Mouse (Mus musculus) neural tube, embryonic 15.5 days (tissue): ENCODE measurements around the gene Tcf20. TPM values are rescaled to one million over a fixed set of nuclear protein-coding genes. Genes with fewer than 3 reads are reported as not detected.

ENCODE experiments used
- ATAC-seq: fragments of 200-750 bp; cut with Nextera tagmentation; 2 replicates; pipeline ENCODE4 v1.8.0; 2017; ENCODE audit warnings: mild to moderate bottlenecking, moderate TSS enrichment, moderate library complexity; ENCODE audit not compliant: low FRiP score
- H3K27ac ChIP-seq: fragments of 300-500 bp; sonication (generic); replicated peaks from 2 replicates; pipeline ENCODE4 v1.5.1; 2015; ENCODE audit warnings: mild to moderate bottlenecking, inconsistent platforms
- H3K27me3 ChIP-seq: fragments of 300-500 bp; sonication (generic); replicated peaks from 2 replicates; pipeline ENCODE4 v1.6.1; 2015; ENCODE audit warnings: inconsistent platforms
- H3K36me3 ChIP-seq: fragments of 300-500 bp; sonication (generic); 2 replicates; pipeline ENCODE4 v1.6.1; 2015; ENCODE audit warnings: inconsistent platforms
- H3K4me1 ChIP-seq: fragments of 300-500 bp; sonication (generic); 2 replicates; pipeline ENCODE4 v1.6.1; 2015; ENCODE audit warnings: inconsistent platforms
- H3K4me2 ChIP-seq: fragments of 300-500 bp; sonication (generic); 2 replicates; pipeline ENCODE4 v1.6.1; 2015; ENCODE audit warnings: inconsistent platforms, mild to moderate bottlenecking, moderate library complexity
- H3K4me3 ChIP-seq: fragments of 300-500 bp; sonication (generic); replicated peaks from 2 replicates; pipeline ENCODE4 v1.5.1; 2015; ENCODE audit warnings: mild to moderate bottlenecking, inconsistent platforms
- H3K9ac ChIP-seq: fragments of 300-500 bp; sonication (generic); replicated peaks from 2 replicates; pipeline ENCODE4 v1.6.1; 2015; ENCODE audit warnings: mild to moderate bottlenecking, inconsistent platforms
- H3K9me3 ChIP-seq: fragments of 300-500 bp; sonication (generic); replicated peaks from 2 replicates; pipeline ENCODE4 v1.6.1; 2016; ENCODE audit warnings: inconsistent platforms
- WGBS: fragments of 180-500 bp; shearing (Covaris S2); methylation state at CpG from one replicate; pipeline ENCODE4 v1.1.7; 2015; ENCODE audit warnings: mixed read lengths; 5-methylcytosine and 5-hydroxymethylcytosine counted together
- polyA plus RNA-seq: library from polyadenylated mRNA; unstranded; fragments of >200 nt; fragmentation: Nextera tagmentation; extraction: Ambion mirVana; gene quantifications from 2 replicates; pipeline ENCODE4 v1.2.1, GENCODE M21; 2015

Tcf20 gene
- 11.2 and 11.5 TPM in 2 replicates for polyA plus RNA-seq

DNA sequence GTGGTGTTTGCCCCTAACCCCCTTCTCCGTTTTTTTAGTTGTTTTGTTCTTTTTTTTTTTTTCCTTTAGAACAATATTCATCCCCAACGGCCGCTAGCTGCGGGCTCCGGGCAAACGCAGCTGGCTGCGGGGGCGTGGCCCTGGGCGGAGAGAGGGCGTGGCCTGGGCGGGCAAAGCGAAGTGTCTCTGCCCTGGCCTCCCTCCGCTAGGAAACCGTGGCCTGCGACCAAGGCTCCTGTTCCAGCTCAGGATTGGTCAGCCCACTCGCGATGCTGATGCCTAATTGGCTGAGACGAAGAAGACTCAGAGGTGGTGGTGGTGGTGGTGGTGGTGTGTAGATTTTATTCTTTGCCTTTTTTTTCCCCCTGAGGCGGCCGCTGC is at the start of gene Tcf20:
Gene Tcf20 (minus strand): TSS at position 141 of the 381 bp plus-strand sequence.
- Histone ChIP-seq H3K27ac (peak within 1 kb of the TSS; percentile 28; the same call in 1 of the 2 replicates), H3K4me2 (peak within 1 kb of the TSS; percentile 92), H3K27me3 (peaks cover 18% of the 10 kb centered on the region), H3K9ac (peak within 1 kb of the TSS; percentile 40; the same call in 1 of the 2 replicates), H3K36me3 (no peaks in the 10 kb centered on the region), H3K4me3 (peak within 1 kb of the TSS; percentile 46), H3K4me1 (peaks cover 83% of the 10 kb centered on the region), H3K9me3 (no peaks in the 10 kb centered on the region)
- peak; percentile 89 for ATAC-seq
- WGBS: under 1% methylated on average over 20 of the region's 20 CpGs

DNA sequence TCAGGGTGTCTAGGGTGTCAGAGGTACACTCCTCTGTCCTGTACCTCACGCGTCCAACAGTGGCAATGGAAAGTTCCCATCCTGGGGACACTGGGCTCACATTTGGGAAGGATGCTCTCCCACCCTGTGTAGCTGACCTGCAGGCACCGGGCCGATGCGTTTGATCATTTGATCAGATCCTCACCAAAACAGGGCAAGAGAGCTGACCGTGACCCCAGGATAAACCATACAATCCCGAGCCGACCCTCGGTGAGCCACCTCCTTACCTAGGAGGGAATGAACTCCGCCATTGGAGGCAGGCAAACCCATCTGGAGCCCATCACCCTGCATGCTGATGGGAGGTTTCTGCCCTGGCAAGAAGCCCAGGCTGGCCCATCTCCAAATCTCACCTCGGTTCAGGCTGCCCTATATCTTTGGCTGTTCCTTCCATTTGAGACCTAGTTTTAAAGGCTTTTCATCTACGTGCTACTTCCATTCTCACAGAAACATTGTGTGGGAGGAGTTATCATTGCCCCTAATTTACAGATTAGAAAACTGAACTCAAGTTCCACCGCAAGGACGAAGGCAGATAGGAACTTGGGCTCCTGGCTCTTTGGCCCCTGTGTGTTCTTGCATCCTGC is 49.3 kb upstream of the Tcf20 start:
- H3K27ac ChIP-seq: no peak overlapping the region
- H3K36me3 ChIP-seq: no peaks in the 10 kb centered on the region
- no peak overlapping the region for H3K9ac ChIP-seq
- peaks cover 3% of the 10 kb centered on the region for H3K27me3 ChIP-seq
- H3K4me1 ChIP-seq: peaks cover 57% of the 10 kb centered on the region
- H3K9me3 ChIP-seq: no peaks in the 10 kb centered on the region
- no peak for ATAC-seq
- WGBS: 72% methylated on average over 14 of the region's 14 CpGs
- H3K4me3 ChIP-seq: no peak overlapping the region
- H3K4me2 ChIP-seq: no peak overlapping the region

- Histone ChIP-seq H3K4me1 (peaks cover 57% of the 10 kb centered on the region), H3K9ac (no peak overlapping the region), H3K4me2 (no peak overlapping the region), H3K9me3 (no peaks in the 10 kb centered on the region), H3K27ac (no peak overlapping the region), H3K4me3 (no peak overlapping the region), H3K27me3 (peaks cover 9% of the 10 kb centered on the region), H3K36me3 (no peaks in the 10 kb centered on the region)
- no peak for ATAC-seq
- 68% methylated on average over 7 of the region's 7 CpGs for WGBS
Observed at GRCm38 (mm10) chr15:83036089-83036488, 48.4 kb upstream of the Tcf20 start.

- H3K4me3 ChIP-seq: 0 out of 2 replicates have a peak overlapping the region, but pooled peaks have one; percentile 9
- peak; percentile 51 for ATAC-seq
- 1% methylated on average over 17 of the region's 17 CpGs for WGBS
- H3K4me2 ChIP-seq: peak overlapping the region; percentile 47
- peak overlapping the region; percentile 61 for H3K27ac ChIP-seq
- H3K4me1 ChIP-seq: peaks cover 57% of the 10 kb centered on the region
- H3K36me3 ChIP-seq: no peaks in the 10 kb centered on the region
- peak overlapping the region; percentile 23 for H3K9ac ChIP-seq
- peaks cover 9% of the 10 kb centered on the region for H3K27me3 ChIP-seq
- H3K9me3 ChIP-seq: no peaks in the 10 kb centered on the region
Observed at GRCm38 (mm10) chr15:83034275-83034977, 46.8 kb upstream of the Tcf20 start.

DNA sequence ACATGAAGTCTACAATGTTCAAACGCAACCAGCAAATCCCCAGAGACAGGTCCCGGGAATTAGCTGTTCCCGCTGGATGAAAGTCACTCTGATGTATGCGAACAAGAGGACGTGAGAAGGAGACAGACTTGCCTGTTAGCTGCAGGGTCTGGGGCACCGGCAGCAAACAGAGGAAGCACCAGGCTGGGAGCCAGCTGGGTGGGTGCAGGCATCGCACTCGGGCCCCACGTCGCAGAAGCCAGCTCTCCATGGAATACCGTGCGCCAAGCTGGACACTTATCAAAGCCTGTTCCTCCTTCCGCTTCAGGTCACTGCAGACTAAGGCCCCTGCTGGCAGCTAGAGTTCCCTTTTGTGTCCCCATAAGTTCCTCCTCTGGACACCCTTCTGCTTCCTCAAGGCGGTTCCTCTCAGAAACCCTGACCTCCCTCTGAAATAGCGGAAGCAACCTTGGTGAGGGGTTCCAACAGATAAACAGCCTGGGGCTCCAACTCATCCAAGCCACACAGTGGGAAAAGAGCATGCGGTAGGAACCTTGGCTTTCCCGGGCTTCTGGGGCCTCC is 45.4 kb upstream of the Tcf20 start, which contains the start of gene Nfam1:
Gene Nfam1 (minus strand): TSS at position 326 of the 561 bp plus-strand sequence.
- ATAC-seq: no peak
- Histone ChIP-seq H3K27ac (no peak within 1 kb of the TSS), H3K36me3 (no peaks in the 10 kb centered on the region), H3K4me3 (no peak within 1 kb of the TSS), H3K9ac (no peak within 1 kb of the TSS), H3K4me1 (peaks cover 55% of the 10 kb centered on the region), H3K27me3 (peaks cover 9% of the 10 kb centered on the region), H3K4me2 (0 out of 2 replicates have a peak within 1 kb of the TSS, but pooled peaks have one; percentile 47), H3K9me3 (no peaks in the 10 kb centered on the region)
- WGBS: 36% methylated on average over 17 of the region's 17 CpGs

DNA sequence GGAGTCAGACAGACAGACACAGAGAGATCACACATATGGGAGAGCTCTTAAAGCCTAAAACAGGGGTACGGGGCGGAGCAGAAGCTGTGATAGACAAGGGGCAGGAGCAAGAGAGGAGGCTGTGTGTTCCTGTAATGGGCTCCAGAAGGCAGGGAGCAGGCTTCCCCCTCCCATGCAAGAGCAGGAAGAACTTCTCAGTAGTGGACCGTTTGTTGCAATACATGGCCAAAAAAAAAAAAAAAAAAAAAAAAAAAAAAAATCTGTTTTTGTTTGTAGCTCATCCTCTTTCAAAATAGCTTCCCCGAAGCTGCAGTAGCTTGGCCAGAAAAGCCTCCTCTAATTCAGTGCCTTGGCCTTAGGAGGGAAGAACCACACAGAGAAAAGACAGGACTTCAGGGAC is 43.2 kb upstream of the Tcf20 start:
- H3K27me3 ChIP-seq: peaks cover 9% of the 10 kb centered on the region
- H3K4me2 ChIP-seq: no peak overlapping the region
- H3K4me3 ChIP-seq: no peak overlapping the region
- no peaks in the 10 kb centered on the region for H3K9me3 ChIP-seq
- no peak for ATAC-seq
- no peaks in the 10 kb centered on the region for H3K36me3 ChIP-seq
- no peak overlapping the region for H3K27ac ChIP-seq
- H3K4me1 ChIP-seq: peaks cover 51% of the 10 kb centered on the region
- H3K9ac ChIP-seq: no peak overlapping the region
- WGBS: 73% methylated on average over 4 of the region's 4 CpGs

DNA sequence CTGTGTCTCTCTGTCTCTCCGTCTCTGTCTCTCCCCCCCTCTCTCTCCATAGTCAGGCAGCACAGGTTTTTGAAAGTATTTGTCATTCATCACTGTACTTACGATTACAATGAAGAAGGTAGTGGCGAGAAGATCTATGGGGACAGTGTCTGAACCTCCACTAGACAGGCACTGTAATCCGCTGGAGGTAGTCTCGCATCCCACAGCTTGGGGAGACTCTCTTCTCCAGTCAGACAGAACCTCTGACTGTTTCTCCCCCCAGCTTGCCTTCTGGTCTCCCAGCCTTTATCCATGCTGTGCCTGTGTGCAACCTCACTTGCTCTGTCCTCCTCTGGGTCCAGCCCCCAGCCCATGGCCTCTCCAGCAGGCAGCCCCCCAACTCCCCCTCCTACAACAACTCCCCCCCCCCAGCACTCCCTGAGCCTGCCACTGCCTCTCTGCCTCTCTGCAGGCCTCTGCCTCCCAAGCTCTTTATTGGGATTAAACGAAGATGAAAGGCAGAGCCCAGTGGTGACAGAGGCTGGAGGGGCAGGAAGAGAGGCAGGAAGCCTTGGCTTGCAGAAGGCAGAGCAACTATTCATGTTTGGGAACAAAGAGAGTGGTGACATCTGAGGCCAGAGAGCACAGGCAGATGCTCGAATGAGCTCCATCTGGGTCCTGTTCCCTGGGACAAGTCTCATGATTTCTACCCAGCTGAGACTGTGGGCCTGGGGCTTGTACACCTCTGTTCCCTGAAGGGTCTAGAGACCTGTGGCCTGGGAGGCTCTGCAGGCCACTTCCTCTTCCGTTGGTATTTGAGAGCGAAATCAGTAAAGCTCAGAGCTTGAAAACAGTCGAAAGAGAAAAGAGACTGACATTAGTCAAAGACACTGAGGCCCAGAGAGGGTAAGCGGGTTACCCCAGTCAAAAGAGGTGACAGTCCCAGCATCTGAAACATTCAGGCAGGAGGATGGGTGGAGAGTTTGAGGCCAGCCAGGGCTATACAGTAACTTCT is 42.4 kb upstream of the Tcf20 start:
- no peaks in the 10 kb centered on the region for H3K36me3 ChIP-seq
- H3K4me2 ChIP-seq: no peak overlapping the region
- no peak overlapping the region for H3K27ac ChIP-seq
- no peak overlapping the region for H3K4me3 ChIP-seq
- peaks cover 9% of the 10 kb centered on the region for H3K27me3 ChIP-seq
- ATAC-seq: no peak
- 38% methylated on average over 11 of the region's 11 CpGs for WGBS
- no peaks in the 10 kb centered on the region for H3K9me3 ChIP-seq
- H3K9ac ChIP-seq: no peak overlapping the region
- H3K4me1 ChIP-seq: peaks cover 57% of the 10 kb centered on the region

GRCm38 (mm10) chr15:83026129-83026528 is 38.5 kb upstream of the Tcf20 start:
- Histone ChIP-seq H3K36me3 (no peaks in the 10 kb centered on the region), H3K9me3 (no peaks in the 10 kb centered on the region), H3K4me3 (no peak overlapping the region), H3K9ac (no peak overlapping the region), H3K27ac (no peak overlapping the region), H3K27me3 (peaks cover 7% of the 10 kb centered on the region), H3K4me1 (peaks cover 40% of the 10 kb centered on the region), H3K4me2 (no peak overlapping the region)
- WGBS: 44% methylated on average over 8 of the region's 8 CpGs
- no peak for ATAC-seq

GRCm38 (mm10) chr15:83025041-83025760 is 37.5 kb upstream of the Tcf20 start:
- Histone ChIP-seq H3K27ac (no peak overlapping the region), H3K4me3 (no peak overlapping the region), H3K9me3 (no peaks in the 10 kb centered on the region), H3K9ac (0 out of 2 replicates have a peak overlapping the region, but pooled peaks have one; percentile 8), H3K36me3 (no peaks in the 10 kb centered on the region), H3K4me1 (peaks cover 36% of the 10 kb centered on the region), H3K27me3 (peaks cover 7% of the 10 kb centered on the region), H3K4me2 (no peak overlapping the region)
- 17% methylated on average over 25 of the region's 25 CpGs for WGBS
- no peak for ATAC-seq

- Histone ChIP-seq H3K27me3 (peaks cover 7% of the 10 kb centered on the region), H3K27ac (no peak overlapping the region), H3K4me3 (no peak overlapping the region), H3K36me3 (no peaks in the 10 kb centered on the region), H3K4me1 (peaks cover 37% of the 10 kb centered on the region), H3K4me2 (peak overlapping the region; percentile 2; the same call in 1 of the 2 replicates), H3K9me3 (no peaks in the 10 kb centered on the region), H3K9ac (no peak overlapping the region)
- ATAC-seq: no peak
- WGBS: 30% methylated on average over 8 of the region's 8 CpGs
Observed at GRCm38 (mm10) chr15:83022947-83023346, 35.3 kb upstream of the Tcf20 start.
